Comparison of ENCODE assay signal across 22 mouse cellular contexts in genomic region chr12:105347261-105347660, GRCm38 (mm10). TPM values are rescaled to one million over a fixed set of nuclear protein-coding genes. Genes with fewer than 3 reads are reported as not detected.
DNase-seq lines count a peak whose midpoint lies in the region; ATAC-seq and TF ChIP-seq lines count a peak whose summit lies in the region.
"Had no signal": no experiment of that assay in that cellular context is flagged by ENCODE, and none has a peak within 500 bp of the region (broad histone marks: within the 10 kb centered on the region; RNA-seq: fewer than 3 reads in every experiment).

No protein-coding gene starts in this region.

- ATAC-seq in kidney, embryonic 16.5 days (ENCODE audit: low FRiP score, low TSS enrichment), result no peak
- ATAC-seq in hindbrain, embryonic 14.5 days (ENCODE audit: low FRiP score), result no peak
- no peak for ATAC-seq in hindbrain, postnatal 0 days
- ATAC-seq: forebrain, embryonic 14.5 days; midbrain, embryonic 13.5 days had no signal

- no peak overlapping the region for H3K4me2 ChIP-seq in kidney, embryonic 16.5 days (replicated peaks; ENCODE audit: low read depth, low read length)
- no peak overlapping the region for H3K4me2 ChIP-seq in hindbrain, embryonic 14.5 days (replicated peaks)
- no peak overlapping the region for H3K4me2 ChIP-seq in hindbrain, postnatal 0 days (ENCODE audit: low read depth, low read length)
- H3K4me2 ChIP-seq: embryonic facial prominence, embryonic 12.5 days; lung, embryonic 15.5 days; midbrain, embryonic 13.5 days; neural tube, embryonic 13.5 days had no signal

- no peak for TF ChIP-seq CTCF in hindbrain, postnatal 0 days (IDR thresholded peaks at IDR 0.05; ENCODE audit: low read depth)

- peak; percentile 80 for DNase-seq in kidney, adult 18-20 months
- DNase-seq in cerebellum, adult 8-10 months, result peak; percentile 89
- DNase-seq in kidney, adult 8-10 months, result peak; percentile 87 to 89
- no peak for DNase-seq in layer of hippocampus, adult 9-11 months
- no peak for DNase-seq in hindbrain, embryonic 14.5 days (ENCODE audit: low spot score)
- no peak for DNase-seq in hindbrain, postnatal 0 days (ENCODE audit: low spot score)
- DNase-seq: adrenal gland, postnatal 36 days; gastrocnemius, postnatal 10 days; heart, adult 11 months; heart, postnatal 4 days; thymus, postnatal 36 days had no signal

- H3K4me3 ChIP-seq in kidney, embryonic 16.5 days (ENCODE audit: low read length), result no peak overlapping the region
- no peak overlapping the region for H3K4me3 ChIP-seq in hindbrain, embryonic 14.5 days (replicated peaks; ENCODE audit: low read length)
- H3K4me3 ChIP-seq in hindbrain, postnatal 0 days (ENCODE audit: low read length), result no peak overlapping the region
- H3K4me3 ChIP-seq: embryonic facial prominence, embryonic 12.5 days; erythroblast, embryonic 14.5 days; lung, embryonic 15.5 days; midbrain, embryonic 13.5 days; neural tube, embryonic 13.5 days had no signal

- no peaks in the 10 kb centered on the region for H3K27me3 ChIP-seq in kidney, embryonic 16.5 days (ENCODE audit: insufficient read depth, low read length)
- no peaks in the 10 kb centered on the region for H3K27me3 ChIP-seq in hindbrain, embryonic 14.5 days (ENCODE audit: control insufficient read depth, insufficient read depth, low read length)
- H3K27me3 ChIP-seq in hindbrain, postnatal 0 days (ENCODE audit: insufficient read depth, low read length), result no peaks in the 10 kb centered on the region
- H3K27me3 ChIP-seq: embryonic facial prominence, embryonic 12.5 days; lung, embryonic 15.5 days; midbrain, embryonic 13.5 days; neural tube, embryonic 13.5 days had no signal

- H3K4me1 ChIP-seq in kidney, embryonic 16.5 days (ENCODE audit: insufficient read depth, low read length), result no peaks in the 10 kb centered on the region
- no peaks in the 10 kb centered on the region for H3K4me1 ChIP-seq in hindbrain, embryonic 14.5 days (replicated peaks; ENCODE audit: control insufficient read depth, insufficient read depth, low read length)
- no peaks in the 10 kb centered on the region for H3K4me1 ChIP-seq in hindbrain, postnatal 0 days (ENCODE audit: insufficient read depth, low read length)
- H3K4me1 ChIP-seq: embryonic facial prominence, embryonic 12.5 days; lung, embryonic 15.5 days had no signal

- no peaks in the 10 kb centered on the region for H3K36me3 ChIP-seq in kidney, embryonic 16.5 days (ENCODE audit: insufficient read depth, low read length)
- no peaks in the 10 kb centered on the region for H3K36me3 ChIP-seq in hindbrain, embryonic 14.5 days (replicated peaks; ENCODE audit: control insufficient read depth, insufficient read depth)
- no peaks in the 10 kb centered on the region for H3K36me3 ChIP-seq in hindbrain, postnatal 0 days (ENCODE audit: insufficient read depth, low read length)
- H3K36me3 ChIP-seq: embryonic facial prominence, embryonic 12.5 days; G1E; lung, embryonic 15.5 days; midbrain, embryonic 13.5 days; neural tube, embryonic 13.5 days had no signal

- H3K9me3 ChIP-seq in kidney, embryonic 16.5 days (ENCODE audit: low read length), result no peaks in the 10 kb centered on the region
- no peaks in the 10 kb centered on the region for H3K9me3 ChIP-seq in hindbrain, embryonic 14.5 days (ENCODE audit: control insufficient read depth, low read length)
- H3K9me3 ChIP-seq in hindbrain, postnatal 0 days (ENCODE audit: low read length), result no peaks in the 10 kb centered on the region
- H3K9me3 ChIP-seq: embryonic facial prominence, embryonic 12.5 days; lung, embryonic 15.5 days; midbrain, embryonic 13.5 days; neural tube, embryonic 13.5 days had no signal

- WGBS in kidney, embryonic 16.5 days, result 75% methylated on average over 13 of the region's 13 CpGs
- WGBS in hindbrain, embryonic 14.5 days, result 92% methylated on average over 13 of the region's 13 CpGs
- 60% methylated on average over 13 of the region's 13 CpGs for WGBS in hindbrain, postnatal 0 days

- H3K9ac ChIP-seq in kidney, embryonic 16.5 days (replicated peaks; ENCODE audit: low read length), result no peak overlapping the region
- H3K9ac ChIP-seq in hindbrain, embryonic 14.5 days, result no peak overlapping the region
- H3K9ac ChIP-seq in hindbrain, postnatal 0 days (replicated peaks; ENCODE audit: low read length), result no peak overlapping the region
- H3K9ac ChIP-seq: embryonic facial prominence, embryonic 12.5 days; liver, embryonic 14.5 days; lung, embryonic 15.5 days; midbrain, embryonic 13.5 days; neural tube, embryonic 13.5 days had no signal

- no peak overlapping the region for H3K27ac ChIP-seq in kidney, embryonic 16.5 days (ENCODE audit: low read length)
- no peak overlapping the region for H3K27ac ChIP-seq in hindbrain, embryonic 14.5 days
- H3K27ac ChIP-seq in hindbrain, postnatal 0 days, result no peak overlapping the region
- H3K27ac ChIP-seq: embryonic facial prominence, embryonic 12.5 days; liver, embryonic 14.5 days; lung, embryonic 15.5 days; macrophage; midbrain, embryonic 13.5 days; neural tube, embryonic 13.5 days had no signal

RNA-seq across cellular contexts. Expression of gene Tunar, which starts 13.6 kb away (rescaled TPM):
- 0.05 TPM in 1 of 2 replicates, not detected in the other for polyA plus RNA-seq in kidney, embryonic 16.5 days (2015; fragmentation: Nextera tagmentation; extraction: Ambion mirVana)
- polyA plus RNA-seq in hindbrain, embryonic 14.5 days (2014; fragmentation: Nextera tagmentation; extraction: Ambion mirVana), result 20.3 and 25.9 TPM in 2 replicates
- 29.5 and 29.6 TPM in 2 replicates for total RNA-seq in hindbrain, postnatal 0 days (2014; rRNA removed)
- polyA plus RNA-seq in hindbrain, postnatal 0 days (2015; fragmentation: Nextera tagmentation; extraction: Ambion mirVana), result 13.8 and 18.3 TPM in 2 replicates
- total RNA-seq: gastrocnemius, postnatal 10 days; heart, postnatal 4 days had no signal
- polyA plus RNA-seq: erythroblast, embryonic 14.5 days; G1E; heart, embryonic 14.5 days; liver, embryonic 14.5 days; macrophage had no signal

Comparison
In these comparisons a context has a peak if more than half of its experiments do, and no peak if none do; other contexts are left out.
1. DNase-seq: peak in kidney, adult 18-20 months (single experiment), cerebellum, adult 8-10 months (single experiment) and kidney, adult 8-10 months (2 of 2); none in layer of hippocampus, adult 9-11 months (single experiment), hindbrain, embryonic 14.5 days (single experiment) and hindbrain, postnatal 0 days (single experiment).
2. RNA of gene Tunar, which starts 13.6 kb away (polyA plus RNA-seq): 20.3 to 25.9 TPM in hindbrain, embryonic 14.5 days and 13.8 to 18.3 TPM in hindbrain, postnatal 0 days; 0.05 TPM in kidney, embryonic 16.5 days; every median in the first group is over 10 times any median in the second.